Mouse (Mus musculus) hindbrain, embryonic 11.5 days (tissue): ENCODE measurements at regions not wholly inside any gene's neighbourhood (a gene's known extent, or its start where the extent isn't known, plus 50 kb on each side); places are given as distances from the start of the nearest gene placed in this dataset.

Experiments
- ATAC-seq: fragments of 200-750 bp; cut with Nextera tagmentation; 2 replicates; pipeline ENCODE4 v1.8.0; 2017; ENCODE audit warnings: mild to moderate bottlenecking, moderate TSS enrichment, moderate library complexity; ENCODE audit not compliant: low FRiP score
- DNase-seq: peaks from one replicate; pipeline ENCODE4 v3.0.0-alpha.2; 2015; ENCODE audit warnings: low spot score
- H3K27ac ChIP-seq: fragments of 300-500 bp; sonication (generic); 2 replicates; pipeline ENCODE4 v1.5.1; 2014; ENCODE audit warnings: mild to moderate bottlenecking, low read depth, low read length
- H3K27me3 ChIP-seq: fragments of 300-500 bp; sonication (generic); 2 replicates; pipeline ENCODE4 v1.6.1; 2014; ENCODE audit warnings: mild to moderate bottlenecking, low read length, moderate library complexity, mixed read lengths; ENCODE audit not compliant: control insufficient read depth, insufficient read depth
- H3K36me3 ChIP-seq: fragments of 300-500 bp; sonication (generic); 2 replicates; pipeline ENCODE4 v1.6.1; 2014; ENCODE audit warnings: mild to moderate bottlenecking, low read length, moderate library complexity, mixed read lengths; ENCODE audit not compliant: control insufficient read depth, insufficient read depth
- H3K4me1 ChIP-seq: fragments of 300-500 bp; sonication (generic); replicated peaks from 2 replicates; pipeline ENCODE4 v1.6.1; 2014; ENCODE audit warnings: low read length, mixed read lengths; ENCODE audit not compliant: control insufficient read depth, insufficient read depth
- H3K4me2 ChIP-seq: fragments of 300-500 bp; sonication (generic); replicated peaks from 2 replicates; pipeline ENCODE4 v1.6.1; 2014; ENCODE audit warnings: mild to moderate bottlenecking, low read depth, low read length
- H3K4me3 ChIP-seq: fragments of 300-500 bp; sonication (generic); 2 replicates; pipeline ENCODE4 v1.5.1; 2014; ENCODE audit warnings: low read depth, low read length
- H3K9ac ChIP-seq: fragments of 300-500 bp; sonication (generic); 2 replicates; pipeline ENCODE4 v1.6.1; 2014; ENCODE audit warnings: low read depth, low read length
- H3K9me3 ChIP-seq: fragments of 300-500 bp; sonication (generic); 2 replicates; pipeline ENCODE4 v1.6.1; 2016; ENCODE audit warnings: low read length; ENCODE audit not compliant: control insufficient read depth
- WGBS: fragments of 180-500 bp; shearing (Covaris S2); extraction: QIAGEN DNeasy Blood & Tissue Kit; methylation state at CpG from one replicate; pipeline ENCODE4 v1.1.7; 2014; 5-methylcytosine and 5-hydroxymethylcytosine counted together

DNA sequence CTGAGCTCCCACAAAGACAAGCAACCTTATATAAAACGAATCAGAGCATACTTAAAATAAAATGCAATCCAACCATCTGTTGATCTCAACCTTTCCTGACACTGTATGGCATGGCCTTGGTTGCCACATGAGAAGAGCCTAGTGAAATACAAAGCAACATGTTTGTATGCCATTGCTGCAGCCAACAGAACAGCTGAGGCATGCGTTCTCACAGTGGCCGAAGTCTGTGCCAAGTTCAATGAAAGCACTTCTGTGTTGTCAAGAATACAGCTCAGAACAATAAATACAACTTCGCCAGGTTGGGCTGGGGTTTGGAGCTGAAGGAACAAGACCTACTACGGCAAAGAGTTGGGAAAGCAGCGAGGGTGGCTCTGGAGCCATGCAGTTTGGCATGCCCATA lies 872.2 kb downstream of the Epha4 start:
- Histone ChIP-seq H3K36me3 (no peaks in the 10 kb centered on the region), H3K27ac (no peak overlapping the region), H3K4me2 (no peak overlapping the region), H3K4me3 (no peak overlapping the region), H3K27me3 (no peaks in the 10 kb centered on the region), H3K9ac (no peak overlapping the region), H3K4me1 (no peaks in the 10 kb centered on the region), H3K9me3 (no peaks in the 10 kb centered on the region)
- no peak for DNase-seq
- 91% methylated on average over 6 of the region's 6 CpGs for WGBS
- no peak for ATAC-seq

DNA sequence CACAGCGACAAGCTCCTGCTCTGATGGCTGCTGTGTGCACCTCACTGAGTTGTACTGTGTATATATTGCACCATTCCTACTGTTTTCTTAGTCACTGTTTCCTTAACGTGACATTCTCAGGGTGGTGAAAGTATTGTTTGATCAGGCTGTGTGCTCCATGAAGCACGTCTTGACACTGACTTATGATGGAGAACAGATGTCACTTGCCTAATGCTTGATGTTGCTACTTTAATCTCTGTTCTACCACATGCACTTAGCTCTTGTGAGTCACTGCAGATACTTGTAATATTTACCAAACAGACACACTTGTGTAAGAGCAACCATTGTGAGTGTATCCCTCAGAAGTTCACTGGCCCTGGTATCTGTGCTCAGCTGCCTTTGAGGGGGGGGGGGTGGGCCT lies 870.0 kb downstream of the Epha4 start:
- Histone ChIP-seq H3K27ac (no peak overlapping the region), H3K4me1 (no peaks in the 10 kb centered on the region), H3K4me2 (no peak overlapping the region), H3K9me3 (no peaks in the 10 kb centered on the region), H3K27me3 (no peaks in the 10 kb centered on the region), H3K4me3 (no peak overlapping the region), H3K36me3 (no peaks in the 10 kb centered on the region), H3K9ac (no peak overlapping the region)
- DNase-seq (no peak), ATAC-seq (no peak)
- 71% methylated on average over 3 of the region's 3 CpGs for WGBS

DNA sequence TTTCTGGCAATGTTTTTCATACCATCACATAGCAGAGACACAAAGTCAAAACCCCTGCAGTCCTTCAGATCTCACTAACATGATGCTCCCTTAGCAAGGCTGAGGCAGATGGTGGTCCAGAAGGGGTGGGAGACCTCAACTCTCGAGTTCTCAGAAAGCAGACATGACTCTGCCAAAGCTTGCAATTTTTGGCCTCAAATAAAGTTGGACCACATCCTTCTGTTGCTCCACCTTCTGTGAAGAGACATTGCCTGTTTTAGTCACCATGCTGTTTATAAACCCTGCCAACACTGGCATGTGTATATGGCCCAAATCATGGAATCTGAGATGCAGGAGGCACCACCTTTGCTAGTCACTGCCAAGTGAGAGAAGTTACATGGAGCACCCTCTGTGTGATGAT lies 860.1 kb downstream of the Epha4 start:
- no peak overlapping the region for H3K4me3 ChIP-seq
- H3K9me3 ChIP-seq: no peaks in the 10 kb centered on the region
- ATAC-seq (no peak), DNase-seq (no peak)
- no peak overlapping the region for H3K27ac ChIP-seq
- 81% methylated on average over 1 of the region's 1 CpGs for WGBS
- no peak overlapping the region for H3K9ac ChIP-seq
- H3K4me1 ChIP-seq: no peaks in the 10 kb centered on the region
- H3K36me3 ChIP-seq: no peaks in the 10 kb centered on the region
- no peaks in the 10 kb centered on the region for H3K27me3 ChIP-seq
- H3K4me2 ChIP-seq: no peak overlapping the region

DNA sequence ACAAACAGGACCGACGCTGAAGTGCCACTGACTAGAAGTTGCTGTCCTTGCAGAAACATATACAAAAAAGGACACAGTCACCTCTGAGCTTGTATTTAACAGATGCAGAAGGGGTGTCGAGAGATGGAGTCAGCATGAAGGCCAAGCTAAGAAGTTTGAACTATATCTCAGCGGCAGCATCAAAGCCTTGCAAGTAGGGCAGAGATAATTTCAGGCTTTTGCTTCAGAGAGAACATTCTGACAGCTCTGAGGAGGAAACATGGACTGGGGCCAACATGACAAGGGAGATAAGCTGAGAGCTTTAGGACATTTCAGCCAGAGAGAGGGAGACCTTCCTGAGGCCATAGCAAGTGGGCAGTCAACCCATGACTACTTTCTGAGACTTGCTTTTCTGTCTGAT lies 856.7 kb downstream of the Epha4 start:
- DNase-seq (no peak), ATAC-seq (no peak)
- H3K4me2 ChIP-seq: no peak overlapping the region
- 83% methylated on average over 4 of the region's 4 CpGs for WGBS
- no peaks in the 10 kb centered on the region for H3K36me3 ChIP-seq
- H3K27me3 ChIP-seq: no peaks in the 10 kb centered on the region
- no peak overlapping the region for H3K4me3 ChIP-seq
- no peaks in the 10 kb centered on the region for H3K4me1 ChIP-seq
- no peak overlapping the region for H3K27ac ChIP-seq
- H3K9me3 ChIP-seq: no peaks in the 10 kb centered on the region
- no peak overlapping the region for H3K9ac ChIP-seq

DNA sequence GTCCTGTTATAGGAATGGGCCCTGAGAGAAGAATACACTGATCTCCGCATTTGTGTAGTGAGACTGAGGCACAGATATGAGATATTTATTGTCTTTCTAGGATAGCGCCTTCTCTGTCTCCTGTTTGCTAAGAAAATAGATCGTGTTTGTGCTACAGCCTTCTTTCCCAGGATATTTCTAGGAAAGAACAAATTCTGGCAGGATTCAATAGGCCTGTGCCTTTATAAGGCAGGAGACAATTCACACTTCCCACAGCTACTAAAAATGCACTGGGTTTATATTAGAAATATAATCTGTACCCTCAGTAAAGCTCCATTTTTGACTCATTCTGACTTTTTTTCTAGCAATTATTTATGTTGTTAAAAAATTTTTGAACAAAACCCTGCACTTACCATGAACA lies 854.7 kb downstream of the Epha4 start:
- no peak overlapping the region for H3K27ac ChIP-seq
- H3K9ac ChIP-seq: no peak overlapping the region
- H3K4me2 ChIP-seq: no peak overlapping the region
- H3K4me1 ChIP-seq: no peaks in the 10 kb centered on the region
- no peaks in the 10 kb centered on the region for H3K9me3 ChIP-seq
- ATAC-seq: no peak
- WGBS: 91% methylated on average over 3 of the region's 3 CpGs
- DNase-seq: no peak
- H3K36me3 ChIP-seq: no peaks in the 10 kb centered on the region
- H3K27me3 ChIP-seq: no peaks in the 10 kb centered on the region
- no peak overlapping the region for H3K4me3 ChIP-seq

DNA sequence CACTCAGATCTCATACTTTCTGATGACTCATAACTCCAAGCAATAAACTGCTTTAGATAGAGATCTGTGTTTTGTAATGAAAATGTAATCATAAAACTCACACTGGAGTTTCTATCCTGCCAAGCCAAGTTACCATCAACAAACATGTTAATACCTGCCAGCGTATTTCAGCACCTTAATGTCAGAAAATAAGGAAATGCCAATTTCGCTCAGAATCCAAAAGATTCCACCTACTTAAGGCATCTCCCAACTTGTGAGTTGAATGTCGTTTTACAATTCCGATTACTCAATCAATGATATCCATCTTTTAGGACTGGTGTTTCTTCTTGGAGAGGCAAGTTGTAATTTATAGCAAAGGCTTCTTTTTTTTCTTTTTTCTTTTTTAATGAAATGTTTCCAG lies 850.5 kb downstream of the Epha4 start:
- Histone ChIP-seq H3K4me2 (no peak overlapping the region), H3K9ac (no peak overlapping the region), H3K27me3 (no peaks in the 10 kb centered on the region), H3K9me3 (no peaks in the 10 kb centered on the region), H3K27ac (no peak overlapping the region), H3K4me1 (no peaks in the 10 kb centered on the region), H3K4me3 (no peak overlapping the region), H3K36me3 (no peaks in the 10 kb centered on the region)
- DNase-seq: no peak
- WGBS: 96% methylated on average over 4 of the region's 4 CpGs
- ATAC-seq: no peak

DNA sequence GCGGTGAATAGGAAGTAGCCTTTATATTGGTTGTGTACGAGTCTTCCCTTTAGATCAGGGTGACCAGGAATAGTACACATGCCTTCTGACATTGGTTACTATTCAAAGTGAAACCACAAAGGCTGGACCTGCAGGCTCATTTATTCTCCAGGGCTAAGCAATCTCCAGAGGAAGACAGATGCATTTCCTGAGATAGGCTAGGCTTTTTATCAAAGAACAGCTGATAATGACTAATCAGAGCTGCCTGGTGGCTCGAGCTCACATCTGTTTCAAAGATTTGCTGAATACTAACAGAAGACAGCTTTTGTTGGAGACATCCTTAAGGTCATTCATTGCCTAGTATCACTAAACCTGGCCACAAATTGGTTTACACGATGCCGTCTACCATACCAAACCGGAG lies 838.1 kb downstream of the Epha4 start:
- Histone ChIP-seq H3K9me3 (no peaks in the 10 kb centered on the region), H3K36me3 (no peaks in the 10 kb centered on the region), H3K4me2 (no peak overlapping the region), H3K9ac (no peak overlapping the region), H3K27me3 (no peaks in the 10 kb centered on the region), H3K27ac (no peak overlapping the region), H3K4me3 (no peak overlapping the region), H3K4me1 (no peaks in the 10 kb centered on the region)
- DNase-seq: no peak
- WGBS: 67% methylated on average over 6 of the region's 6 CpGs
- no peak for ATAC-seq

DNA sequence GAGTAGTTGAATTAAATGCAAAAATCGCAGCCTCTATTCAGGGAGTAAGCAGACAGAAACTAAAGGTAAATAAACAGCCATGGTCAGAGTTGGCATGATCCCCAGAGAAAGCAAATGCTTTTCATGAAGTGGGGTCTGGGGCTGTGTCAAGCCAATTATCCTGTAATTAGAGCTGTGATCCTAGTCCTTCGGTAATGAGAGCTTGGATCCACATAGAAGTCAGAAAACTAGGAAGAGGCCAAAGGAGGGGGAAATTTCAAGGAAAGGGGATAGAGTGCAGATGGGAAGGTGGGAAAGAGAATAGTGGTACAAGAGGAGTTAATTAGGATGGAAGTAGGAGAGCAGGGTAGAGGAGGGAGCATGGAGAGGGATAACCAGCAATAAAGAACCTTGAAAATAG lies 809.3 kb downstream of the Epha4 start:
- ATAC-seq (no peak), DNase-seq (no peak)
- 71% methylated on average over 2 of the region's 2 CpGs for WGBS
- Histone ChIP-seq H3K27ac (no peak overlapping the region), H3K4me2 (no peak overlapping the region), H3K4me3 (no peak overlapping the region), H3K9ac (no peak overlapping the region), H3K4me1 (no peaks in the 10 kb centered on the region), H3K36me3 (no peaks in the 10 kb centered on the region), H3K27me3 (no peaks in the 10 kb centered on the region), H3K9me3 (no peaks in the 10 kb centered on the region)

DNA sequence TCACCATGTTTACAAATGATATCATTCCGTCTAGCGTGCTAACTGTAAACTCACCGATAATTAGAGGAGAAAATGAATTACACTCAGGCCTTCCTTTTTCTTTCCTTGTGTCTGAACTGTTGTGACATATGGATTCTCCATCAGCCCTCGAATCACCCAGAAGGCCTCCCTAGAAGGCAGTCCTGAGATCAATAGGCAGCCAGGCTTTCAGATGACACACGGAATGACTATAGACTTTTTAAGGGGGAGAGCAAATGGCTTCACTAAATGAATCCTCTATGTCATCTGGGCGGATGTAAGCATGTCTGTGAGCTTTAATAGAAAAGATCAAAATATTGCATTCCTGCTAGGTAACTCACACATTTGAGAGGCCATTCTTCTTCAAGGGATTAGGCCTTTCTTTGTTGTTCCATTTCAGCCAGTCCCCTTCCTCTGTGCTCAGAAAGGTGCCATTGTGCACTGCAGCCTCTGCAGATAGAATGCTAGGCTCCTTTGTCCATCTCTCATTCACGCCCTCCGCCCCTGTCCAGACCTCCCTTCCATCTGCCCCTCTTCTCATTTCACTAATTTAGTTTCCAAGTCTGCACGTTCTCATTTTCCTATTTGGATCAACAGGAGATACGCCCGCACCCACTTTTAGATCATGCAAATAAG lies 797.1 kb downstream of the Epha4 start:
- no peak overlapping the region for H3K4me2 ChIP-seq
- H3K9ac ChIP-seq: no peak overlapping the region
- DNase-seq: peak; percentile 19
- no peaks in the 10 kb centered on the region for H3K27me3 ChIP-seq
- no peak overlapping the region for H3K27ac ChIP-seq
- no peak overlapping the region for H3K4me3 ChIP-seq
- H3K4me1 ChIP-seq: no peaks in the 10 kb centered on the region
- ATAC-seq: no peak
- WGBS: 58% methylated on average over 11 of the region's 11 CpGs
- H3K36me3 ChIP-seq: no peaks in the 10 kb centered on the region
- no peaks in the 10 kb centered on the region for H3K9me3 ChIP-seq
